Mouse (Mus musculus): Measurements from ENCODE around the gene Wnt10a. TPM values are rescaled to one million over a fixed set of nuclear protein-coding genes. Genes with fewer than 3 reads are reported as not detected.

Wnt10a gene
- polyA plus RNA-seq, 1 experiment from 2014 or later = not detected

DNA sequence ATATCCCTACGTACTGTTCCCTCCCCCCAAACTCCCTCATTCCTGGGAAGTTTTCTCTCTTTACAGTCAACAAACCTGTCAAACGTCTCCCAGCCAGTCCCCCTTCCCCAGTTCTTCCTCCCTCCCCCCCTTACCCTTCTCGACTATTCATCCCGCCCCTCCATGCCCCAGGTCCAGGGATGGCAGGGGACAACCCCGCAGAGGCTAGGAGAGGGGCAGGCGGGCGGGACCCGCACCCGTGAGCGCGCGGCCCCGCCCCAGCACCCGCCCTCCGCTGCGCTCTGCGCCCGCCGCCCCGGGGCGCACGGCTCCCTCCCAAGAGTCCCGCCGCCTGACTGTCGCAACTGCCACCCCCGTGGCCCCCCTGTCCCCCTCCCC, 19.9 kb upstream of the Wnt10a start:
- Histone ChIP-seq H3K4me3 (ENCODE audit: low read depth, low read length) (peak overlapping the region; percentile 41), H3K27me3 (replicated peaks; ENCODE audit: control insufficient read depth, insufficient read depth, low read length) (peaks cover 84% of the 10 kb centered on the region), H3K9ac (ENCODE audit: low read depth, low read length) (no peak overlapping the region), H3K4me2 (replicated peaks; ENCODE audit: low read depth) (peak overlapping the region; percentile 78), H3K27ac (ENCODE audit: low read depth, low read length) (no peak overlapping the region), H3K36me3 (ENCODE audit: control insufficient read depth, insufficient read depth) (no peaks in the 10 kb centered on the region), H3K9me3 (ENCODE audit: control insufficient read depth) (no peaks in the 10 kb centered on the region), H3K4me1 (replicated peaks; ENCODE audit: control insufficient read depth, insufficient read depth, low read length) (no peaks in the 10 kb centered on the region; the same call in 1 of the 2 replicates)
- no peak for ATAC-seq
- 0% methylated on average over 14 of the region's 26 CpGs for WGBS
- no peak for TF ChIP-seq CTCF (IDR thresholded peaks at IDR 0.05; ENCODE audit: low read depth)

DNA sequence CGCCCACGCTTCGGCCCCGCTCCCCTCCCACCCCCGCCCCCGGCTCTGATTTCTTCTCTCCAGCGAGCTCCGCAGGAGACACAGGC, 19.6 kb upstream of the Wnt10a start, which contains the start of gene Wnt6:
TSS of gene Wnt6 (plus strand) at position 48 of the 86 bp plus-strand sequence.
- Histone ChIP-seq H3K4me3 (ENCODE audit: low read depth, low read length) (peak within 1 kb of the TSS; percentile 41), H3K27ac (ENCODE audit: low read depth, low read length) (no peak within 1 kb of the TSS), H3K4me2 (replicated peaks; ENCODE audit: low read depth) (peak within 1 kb of the TSS; percentile 78), H3K27me3 (replicated peaks; ENCODE audit: control insufficient read depth, insufficient read depth, low read length) (peaks cover 84% of the 10 kb centered on the region), H3K9me3 (ENCODE audit: control insufficient read depth) (no peaks in the 10 kb centered on the region), H3K36me3 (ENCODE audit: control insufficient read depth, insufficient read depth) (no peaks in the 10 kb centered on the region), H3K9ac (ENCODE audit: low read depth, low read length) (no peak within 1 kb of the TSS), H3K4me1 (replicated peaks; ENCODE audit: control insufficient read depth, insufficient read depth, low read length) (no peaks in the 10 kb centered on the region; the same call in 1 of the 2 replicates)
- WGBS = no CpG with 5 or more reads among the region's 8 CpGs
- TF ChIP-seq CTCF (IDR thresholded peaks at IDR 0.05; ENCODE audit: low read depth) = no peak
- no peak for ATAC-seq

DNA sequence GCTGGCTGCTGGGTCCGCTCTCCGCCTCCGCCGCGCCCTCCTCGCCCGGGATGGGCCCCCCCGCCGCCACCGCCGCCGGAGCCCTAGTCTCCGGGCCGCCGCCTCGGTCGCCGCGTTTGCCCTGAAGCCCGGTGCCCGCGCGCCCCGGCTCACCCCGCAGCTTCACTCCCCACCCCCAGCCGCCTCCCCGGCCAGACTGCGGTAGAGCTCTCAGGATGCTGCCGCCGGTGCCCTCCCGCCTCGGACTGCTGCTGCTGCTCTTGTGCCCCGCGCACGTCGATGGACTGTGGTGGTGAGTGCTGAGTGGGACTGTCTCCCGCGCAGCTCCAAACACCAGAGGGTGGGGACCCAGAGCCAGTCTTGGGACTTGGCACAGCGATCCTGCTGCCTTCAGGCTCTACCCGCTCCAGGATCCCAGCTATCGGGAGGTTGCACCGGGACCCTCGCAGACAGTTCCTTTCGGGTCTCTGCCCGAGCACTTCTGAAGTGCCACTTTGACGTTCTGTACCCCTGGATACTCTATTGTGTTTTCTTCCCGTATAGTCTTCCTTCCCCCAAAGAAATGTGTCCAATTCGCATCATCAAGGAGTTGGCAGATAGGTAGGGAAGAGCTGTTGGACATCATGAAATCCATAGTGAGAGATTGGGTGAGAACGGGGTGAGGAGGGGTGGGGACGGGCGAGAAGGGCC, 19.2 kb upstream of the Wnt10a start:
- TF ChIP-seq CTCF (IDR thresholded peaks at IDR 0.05; ENCODE audit: low read depth) = no peak
- Histone ChIP-seq H3K27ac (ENCODE audit: low read depth, low read length) (no peak overlapping the region), H3K27me3 (replicated peaks; ENCODE audit: control insufficient read depth, insufficient read depth, low read length) (peaks cover 80% of the 10 kb centered on the region), H3K4me2 (replicated peaks; ENCODE audit: low read depth) (peak overlapping the region; percentile 78), H3K4me3 (ENCODE audit: low read depth, low read length) (peak overlapping the region; percentile 41), H3K9ac (ENCODE audit: low read depth, low read length) (no peak overlapping the region), H3K4me1 (replicated peaks; ENCODE audit: control insufficient read depth, insufficient read depth, low read length) (no peaks in the 10 kb centered on the region; the same call in 1 of the 2 replicates), H3K36me3 (ENCODE audit: control insufficient read depth, insufficient read depth) (no peaks in the 10 kb centered on the region), H3K9me3 (ENCODE audit: control insufficient read depth) (no peaks in the 10 kb centered on the region)
- no peak for ATAC-seq
- under 1% methylated on average over 47 of the region's 51 CpGs for WGBS

DNA sequence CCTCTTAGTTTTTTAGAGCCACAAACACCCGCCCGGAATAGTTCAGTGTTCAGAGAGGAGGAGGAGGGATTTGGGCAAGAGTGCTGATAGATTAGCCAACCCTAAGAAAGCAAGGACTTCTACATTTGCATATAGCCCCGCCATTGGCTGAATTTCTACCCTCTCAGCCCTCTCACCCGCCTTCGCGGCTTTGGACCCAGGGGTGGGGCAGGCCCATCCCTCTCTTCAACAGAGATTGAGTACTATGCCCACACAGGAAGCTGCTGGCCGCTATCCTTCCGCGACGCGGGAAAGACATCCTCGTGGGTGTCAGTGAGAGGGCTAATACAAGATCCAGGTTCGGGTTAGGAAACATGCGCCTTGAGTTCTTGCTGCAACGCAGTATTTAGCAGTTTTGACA, 18.2 kb upstream of the Wnt10a start:
- WGBS = under 1% methylated on average over 15 of the region's 15 CpGs
- no peak overlapping the region for H3K27ac ChIP-seq (ENCODE audit: low read depth, low read length)
- ATAC-seq = peak; percentile 79
- TF ChIP-seq CTCF (IDR thresholded peaks at IDR 0.05; ENCODE audit: low read depth) = no peak
- peaks cover 74% of the 10 kb centered on the region for H3K27me3 ChIP-seq (replicated peaks; ENCODE audit: control insufficient read depth, insufficient read depth, low read length)
- H3K36me3 ChIP-seq (ENCODE audit: control insufficient read depth, insufficient read depth) = no peaks in the 10 kb centered on the region
- no peaks in the 10 kb centered on the region; the same call in 1 of the 2 replicates for H3K4me1 ChIP-seq (replicated peaks; ENCODE audit: control insufficient read depth, insufficient read depth, low read length)
- H3K9me3 ChIP-seq (ENCODE audit: control insufficient read depth) = no peaks in the 10 kb centered on the region
- H3K9ac ChIP-seq (ENCODE audit: low read depth, low read length) = no peak overlapping the region
- H3K4me2 ChIP-seq (replicated peaks; ENCODE audit: low read depth) = peak overlapping the region; percentile 78
- H3K4me3 ChIP-seq (ENCODE audit: low read depth, low read length) = peak overlapping the region; percentile 41; the same call in 1 of the 2 replicates

DNA sequence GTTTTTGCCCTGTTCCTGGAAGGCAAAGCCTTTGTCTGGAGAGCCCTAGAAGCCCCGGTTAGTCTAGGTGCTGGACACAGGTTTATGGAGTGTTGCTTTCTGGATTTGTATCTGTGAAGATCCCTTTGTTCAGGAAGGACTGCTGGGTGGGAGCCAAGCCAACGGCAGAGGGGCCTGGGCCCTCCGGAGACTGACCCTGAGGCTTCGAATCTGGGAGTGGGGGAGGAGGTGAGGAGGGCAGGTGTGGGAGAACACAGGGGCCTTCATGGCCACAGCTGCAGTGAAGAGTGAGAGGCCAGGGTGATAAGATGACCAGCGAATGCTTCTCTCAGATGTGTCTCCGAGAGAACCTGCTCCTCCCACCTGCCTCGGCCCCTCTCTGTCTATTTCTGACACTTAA, 17.3 kb upstream of the Wnt10a start:
- no peaks in the 10 kb centered on the region; the same call in 1 of the 2 replicates for H3K4me1 ChIP-seq (replicated peaks; ENCODE audit: control insufficient read depth, insufficient read depth, low read length)
- WGBS = 26% methylated on average over 7 of the region's 7 CpGs
- no peak overlapping the region for H3K27ac ChIP-seq (ENCODE audit: low read depth, low read length)
- H3K27me3 ChIP-seq (replicated peaks; ENCODE audit: control insufficient read depth, insufficient read depth, low read length) = peaks cover 67% of the 10 kb centered on the region
- no peaks in the 10 kb centered on the region for H3K36me3 ChIP-seq (ENCODE audit: control insufficient read depth, insufficient read depth)
- H3K4me2 ChIP-seq (replicated peaks; ENCODE audit: low read depth) = no peak overlapping the region
- H3K9me3 ChIP-seq (ENCODE audit: control insufficient read depth) = no peaks in the 10 kb centered on the region
- no peak overlapping the region for H3K4me3 ChIP-seq (ENCODE audit: low read depth, low read length)
- TF ChIP-seq CTCF (IDR thresholded peaks at IDR 0.05; ENCODE audit: low read depth) = no peak
- ATAC-seq = no peak
- H3K9ac ChIP-seq (ENCODE audit: low read depth, low read length) = no peak overlapping the region

DNA sequence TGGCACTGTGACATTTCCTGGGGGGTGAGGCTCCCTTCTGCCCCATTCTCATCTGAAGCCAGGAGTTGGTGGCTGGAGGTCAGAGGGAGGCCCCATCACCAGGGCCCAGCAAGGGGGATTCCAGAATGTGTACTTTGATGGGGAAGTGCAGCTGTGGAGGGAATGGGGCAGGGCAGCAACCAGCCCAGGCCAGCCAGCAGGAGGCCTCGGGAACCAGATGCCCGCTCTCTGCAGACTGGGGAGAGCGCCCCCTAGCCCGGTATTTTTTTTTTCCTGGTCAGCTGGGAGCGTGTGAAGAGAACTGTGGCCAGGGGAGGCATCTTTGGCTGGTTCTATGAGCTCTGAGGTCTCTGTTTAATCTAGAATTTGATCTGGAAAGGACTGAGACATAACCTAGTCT, 15.5 kb upstream of the Wnt10a start:
- Histone ChIP-seq H3K27me3 (replicated peaks; ENCODE audit: control insufficient read depth, insufficient read depth, low read length) (peaks cover 58% of the 10 kb centered on the region), H3K4me3 (ENCODE audit: low read depth, low read length) (no peak overlapping the region)
- WGBS = 20% methylated on average over 5 of the region's 5 CpGs

More for the DNA sequence above, 15.5 kb upstream of the Wnt10a start:
- H3K9ac ChIP-seq (ENCODE audit: low read depth, low read length) = no peak overlapping the region
- no peak overlapping the region for H3K27ac ChIP-seq (ENCODE audit: low read depth, low read length)
- peak; percentile 60 for TF ChIP-seq CTCF (IDR thresholded peaks at IDR 0.05; ENCODE audit: low read depth)
- ATAC-seq = no peak; the same call in 1 of the 2 replicates
- no peaks in the 10 kb centered on the region; the same call in 1 of the 2 replicates for H3K4me1 ChIP-seq (replicated peaks; ENCODE audit: control insufficient read depth, insufficient read depth, low read length)
- no peak overlapping the region for H3K4me2 ChIP-seq (replicated peaks; ENCODE audit: low read depth)
- H3K36me3 ChIP-seq (ENCODE audit: control insufficient read depth, insufficient read depth) = no peaks in the 10 kb centered on the region
- no peaks in the 10 kb centered on the region for H3K9me3 ChIP-seq (ENCODE audit: control insufficient read depth)

Measured in intestine, postnatal 0 days (tissue).